Mouse (Mus musculus) Muller cell, postnatal 12 days (primary cell): ENCODE measurements around the gene Syvn1.

Experiments used
- DNase-seq: peaks from one replicate; pipeline ENCODE4 v3.0.0-alpha.2; 2015; ENCODE audit errors: inconsistent ontology term

Gene Syvn1

GRCm38 (mm10) chr19:6040002-6040401 lies 6.4 kb upstream of the Syvn1 start:
- DNase-seq = no peak

DNA sequence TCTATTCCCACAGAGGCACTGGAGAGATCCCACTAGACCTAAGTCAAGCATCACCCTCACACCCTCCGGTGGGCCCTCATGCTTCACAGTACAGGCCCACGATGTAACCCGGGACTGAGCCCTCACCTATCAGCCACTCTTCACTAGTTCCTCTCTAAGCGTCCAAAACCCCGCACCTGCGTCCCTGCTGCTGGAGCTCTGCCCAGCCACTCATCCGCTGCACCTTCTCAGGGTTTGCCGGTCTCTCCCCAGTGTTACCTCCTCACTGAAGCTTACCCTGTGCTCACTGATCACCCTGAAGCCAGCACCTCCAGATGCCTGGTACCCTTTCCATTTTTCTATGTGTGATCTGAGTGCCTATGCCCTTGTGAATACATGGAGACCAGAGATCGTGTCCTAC lies 4.1 kb upstream of the Syvn1 start:
- DNase-seq = no peak

- peak; percentile 44 for DNase-seq
Measured at GRCm38 (mm10) chr19:6044102-6044501, 2.3 kb upstream of the Syvn1 start.

GRCm38 (mm10) chr19:6045366-6046293 lies 746 bp upstream of the Syvn1 start:
- DNase-seq = no peak

DNA sequence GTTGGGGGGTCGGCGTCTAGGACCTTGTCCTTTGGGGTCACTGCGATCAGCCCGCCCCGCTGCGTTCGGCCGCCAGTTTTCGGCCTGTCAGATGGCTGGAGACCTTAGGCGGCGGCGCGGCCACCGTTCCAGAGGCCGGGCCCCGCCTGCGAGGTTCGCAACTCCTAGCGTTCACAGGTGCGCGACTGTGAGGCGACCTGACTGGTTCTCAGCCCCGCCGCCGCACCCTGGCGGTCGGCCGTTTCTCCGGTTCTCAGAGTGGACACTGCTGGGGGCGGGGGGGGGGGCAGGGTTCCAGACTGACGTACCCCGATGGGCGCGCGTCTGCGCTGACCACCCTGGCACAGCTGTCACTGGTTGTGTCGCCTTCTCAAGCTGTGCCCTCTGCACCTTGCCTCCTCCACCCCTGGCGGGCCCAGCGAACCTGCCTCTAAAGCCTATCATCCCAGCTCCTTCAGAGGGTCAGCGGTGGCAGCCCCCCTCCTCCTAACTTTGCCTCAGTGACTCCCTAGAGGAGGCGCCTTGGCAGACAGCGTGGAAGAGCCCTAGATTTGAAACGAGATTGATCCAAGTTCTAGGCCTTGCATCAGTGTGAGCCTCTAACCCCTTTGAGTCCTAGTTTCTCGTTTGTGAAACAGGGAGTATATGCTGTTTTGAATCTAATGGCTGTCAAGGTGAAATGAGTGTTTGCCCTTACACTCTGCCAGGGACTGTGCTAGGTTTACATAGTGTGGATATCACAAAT lies 950 bp downstream of the Syvn1 start:
- no peak for DNase-seq

- DNase-seq = no peak
Measured at GRCm38 (mm10) chr19:6047899-6048166, 1.5 kb downstream of the Syvn1 start.

GRCm38 (mm10) chr19:6048681-6049410 lies 2.5 kb downstream of the Syvn1 start:
- no peak for DNase-seq

GRCm38 (mm10) chr19:6052516-6052915 lies 6.1 kb downstream of the Syvn1 start:
- no peak for DNase-seq

DNA sequence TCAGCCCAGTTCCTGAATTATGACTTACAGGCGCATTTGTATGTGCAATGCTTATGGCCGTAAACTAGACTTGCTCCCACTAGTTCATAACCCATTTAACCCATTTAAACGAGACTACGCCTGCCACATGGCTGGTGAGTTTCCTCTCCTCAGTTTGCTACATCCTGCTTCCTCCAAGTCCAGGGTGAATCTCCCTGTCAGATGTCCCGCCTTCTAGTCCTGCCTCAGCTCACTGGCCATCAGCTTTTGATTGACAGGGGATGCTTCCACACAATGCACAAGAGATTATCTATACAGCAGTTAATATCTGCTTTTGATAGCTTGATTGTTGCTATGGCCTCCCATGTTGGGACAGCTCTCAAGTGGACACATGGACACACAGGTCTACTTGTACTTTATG lies 7.9 kb downstream of the Syvn1 start:
- DNase-seq = no peak

GRCm38 (mm10) chr19:6056696-6057095 lies 10.3 kb downstream of the Syvn1 start:
- DNase-seq = no peak

DNA sequence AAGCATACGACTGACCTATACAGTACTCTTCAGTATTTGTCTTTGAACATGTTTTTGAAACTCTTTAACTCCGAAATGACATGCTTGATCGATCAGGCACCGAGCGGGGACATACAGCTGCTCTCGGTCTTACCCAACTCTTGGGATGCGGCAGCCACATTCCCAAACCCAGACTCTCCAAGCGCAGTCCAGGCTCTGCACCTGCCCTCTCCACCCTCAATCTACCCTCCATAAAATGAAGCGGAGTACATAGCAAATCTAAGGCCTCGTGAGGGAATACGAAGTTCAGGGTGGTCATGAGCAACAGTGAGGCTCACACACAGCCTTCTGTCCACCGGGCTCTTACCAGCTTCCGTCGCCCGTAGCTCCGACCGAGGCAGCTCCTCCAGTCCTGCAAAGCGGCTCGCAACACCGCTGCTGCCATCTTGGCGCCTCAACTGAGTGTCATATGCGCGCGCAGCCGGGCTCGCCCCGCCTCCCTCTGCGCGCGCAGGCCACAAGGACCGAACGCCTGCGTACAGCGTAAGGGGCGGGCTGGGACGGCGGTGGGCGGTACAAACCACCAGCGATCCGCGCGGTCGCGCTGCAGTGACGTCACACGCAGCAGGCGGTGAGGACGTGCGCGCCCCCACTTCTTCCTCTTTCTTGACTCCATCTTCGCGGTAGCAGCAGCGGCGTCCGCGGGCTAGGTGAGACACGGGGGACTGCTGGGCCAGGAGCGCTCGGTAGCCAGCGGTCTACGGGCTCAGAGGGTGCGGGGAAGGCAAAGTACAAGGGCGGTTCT lies 11.1 kb downstream of the Syvn1 start, which contains the start of the genes Mrpl49 and Fau:
TSS of gene Mrpl49 (minus strand) at position 473 of the 784 bp plus-strand sequence.
TSS of gene Fau (plus strand) at position 532 of the 784 bp plus-strand sequence.
- peak; percentile 98 for DNase-seq

GRCm38 (mm10) chr19:6058513-6058912 lies 12.1 kb downstream of the Syvn1 start:
- DNase-seq = no peak

GRCm38 (mm10) chr19:6058966-6059365 lies 12.6 kb downstream of the Syvn1 start:
- DNase-seq = no peak

DNA sequence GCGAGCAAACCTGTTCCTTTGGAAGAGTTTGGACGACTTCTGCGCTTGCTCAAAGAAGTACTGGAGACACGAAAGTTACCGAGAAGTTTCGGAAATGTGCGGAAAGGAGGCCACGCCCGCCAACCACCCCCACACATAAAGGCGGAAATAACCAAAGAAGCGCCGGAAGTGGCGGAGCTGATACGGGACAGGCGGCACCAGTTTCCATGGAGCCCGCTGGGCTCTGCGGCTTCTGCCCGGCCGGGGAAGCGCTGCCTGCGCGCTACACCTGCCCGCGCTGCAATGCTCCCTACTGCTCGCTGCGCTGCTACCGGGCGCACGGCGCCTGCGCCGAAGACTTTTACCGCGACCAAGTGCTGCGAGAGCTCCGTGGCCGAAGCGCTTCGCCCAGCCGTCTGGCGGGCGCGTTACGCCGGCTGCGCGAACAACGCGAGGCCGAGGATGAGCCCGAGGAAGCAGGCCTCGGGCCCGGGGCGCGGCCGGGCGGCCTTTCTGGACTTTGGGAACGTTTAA lies 14.7 kb downstream of the Syvn1 start, which contains the start of gene Znhit2:
TSS of gene Znhit2 (plus strand) at position 172 of the 513 bp plus-strand sequence.
- peak; percentile 95 for DNase-seq

- peak; percentile 49 for DNase-seq
Measured at GRCm38 (mm10) chr19:6061641-6062302, 15.4 kb downstream of the Syvn1 start.

DNA sequence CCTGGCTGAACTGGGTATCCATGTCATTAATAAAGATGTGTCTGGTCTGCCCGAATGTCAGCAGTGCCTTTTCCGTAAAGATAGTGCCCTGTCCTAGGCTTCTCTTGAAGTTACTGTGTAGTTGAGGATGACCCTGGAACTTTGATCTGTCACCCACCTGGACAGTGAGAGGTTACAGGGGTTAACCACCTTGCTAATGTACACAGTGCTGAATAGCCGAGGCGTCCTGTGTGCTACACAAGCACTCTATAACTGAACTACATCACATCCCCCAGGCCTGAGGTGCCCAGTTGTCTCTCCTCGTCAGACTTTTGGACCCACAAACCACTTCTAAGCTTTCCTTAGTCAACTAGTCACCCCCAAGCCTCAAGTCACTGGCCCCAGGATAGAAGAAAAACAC lies 16.0 kb downstream of the Syvn1 start:
- no peak for DNase-seq

DNA sequence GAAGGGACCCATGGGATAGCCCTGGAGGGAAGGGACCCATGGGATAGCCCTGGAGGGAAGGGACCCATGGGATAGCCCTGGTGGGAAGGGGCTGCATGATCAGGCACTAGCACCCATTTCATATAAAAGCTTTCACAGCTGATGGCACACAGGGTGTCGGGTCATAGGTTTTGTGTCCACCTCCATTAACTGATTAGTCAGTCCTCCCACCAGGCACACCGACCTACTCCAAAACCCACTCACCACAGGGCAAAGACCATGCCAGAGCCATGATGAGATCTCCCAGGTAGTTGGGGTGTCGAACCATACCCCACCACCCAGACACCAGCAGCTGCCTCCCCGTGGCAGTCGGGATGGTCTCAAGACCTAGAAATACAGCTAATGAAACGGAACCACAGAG lies 16.7 kb downstream of the Syvn1 start:
- DNase-seq = no peak

- no peak for DNase-seq
Measured at GRCm38 (mm10) chr19:6066571-6066970, 20.2 kb downstream of the Syvn1 start.

DNA sequence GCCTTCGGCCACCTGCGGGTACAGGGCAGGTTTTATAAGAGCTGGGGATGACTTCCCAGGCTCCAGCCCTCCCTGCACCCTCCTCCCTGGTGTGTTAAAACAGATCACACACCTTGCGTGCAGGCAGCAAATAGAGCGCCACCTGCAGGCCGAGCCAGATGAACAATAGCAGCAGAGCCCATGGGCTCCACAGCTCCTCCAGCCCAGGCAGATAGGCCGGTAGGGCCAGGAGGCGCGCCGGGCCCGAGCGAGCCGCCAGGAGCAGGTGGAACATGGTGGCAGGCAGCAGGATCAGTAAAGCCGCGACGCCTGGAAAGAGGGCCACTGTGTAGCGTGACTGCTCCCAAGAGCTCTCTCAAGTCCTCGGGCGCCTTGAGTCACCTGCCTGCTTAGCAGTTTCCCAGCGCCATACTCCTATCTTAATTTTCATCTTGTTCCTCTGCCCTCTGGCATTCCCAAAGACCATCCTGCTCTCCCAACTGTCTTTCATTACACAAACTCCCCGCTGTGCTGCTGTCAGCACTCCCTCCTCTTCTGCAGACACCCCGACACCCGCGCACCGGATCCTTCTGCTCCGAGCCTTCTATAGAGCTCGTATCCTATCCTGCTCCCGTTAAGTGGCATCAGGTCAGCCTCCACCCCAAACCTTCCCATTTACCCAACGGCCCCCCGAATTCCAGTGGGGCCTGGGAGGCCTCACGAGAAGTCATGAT lies 20.8 kb downstream of the Syvn1 start:
- DNase-seq = peak; percentile 66
